Mouse (Mus musculus) E14TG2a.4 (cell line): ENCODE measurements around the gene Glb1l2.

Experiments used
- CTCF ChIP-seq: conservative IDR thresholded peaks from 2 replicates; pipeline ENCODE4 v1.5.1; 2014; ENCODE audit warnings: low read length
- POU5F1 ChIP-seq: IDR thresholded peaks from 2 replicates; pipeline ENCODE4 v1.6.1; 2014; ENCODE audit warnings: low read length, borderline replicate concordance

DNA sequence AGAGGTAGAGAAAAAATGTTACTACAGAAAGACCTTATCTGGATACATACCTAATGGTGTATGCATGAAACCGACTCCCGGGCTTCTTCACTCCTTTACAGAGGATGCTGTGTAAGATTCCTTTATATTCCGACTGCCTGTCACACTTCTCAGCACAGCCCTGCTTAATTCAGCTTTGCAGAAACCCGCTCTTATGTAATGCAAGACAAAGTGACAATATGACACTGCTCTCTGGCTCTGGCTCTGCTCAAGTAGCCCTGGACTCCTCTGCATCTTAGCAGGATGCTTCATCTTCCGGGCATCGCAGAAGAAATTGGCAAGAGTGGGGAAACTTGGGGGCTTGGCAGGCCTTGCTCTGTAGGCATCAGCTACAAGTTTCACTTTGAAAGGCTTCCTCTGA is 43.8 kb downstream of the Glb1l2 start:
- TF ChIP-seq CTCF (no peak), POU5F1 (no peak)
